Mouse (Mus musculus): ENCODE data around the gene Atxn1. TPM values are rescaled to one million over a fixed set of nuclear protein-coding genes. Genes with fewer than 3 reads are reported as not detected.

Gene Atxn1
- polyA plus RNA-seq, 1 experiment = 7.2 TPM

DNA sequence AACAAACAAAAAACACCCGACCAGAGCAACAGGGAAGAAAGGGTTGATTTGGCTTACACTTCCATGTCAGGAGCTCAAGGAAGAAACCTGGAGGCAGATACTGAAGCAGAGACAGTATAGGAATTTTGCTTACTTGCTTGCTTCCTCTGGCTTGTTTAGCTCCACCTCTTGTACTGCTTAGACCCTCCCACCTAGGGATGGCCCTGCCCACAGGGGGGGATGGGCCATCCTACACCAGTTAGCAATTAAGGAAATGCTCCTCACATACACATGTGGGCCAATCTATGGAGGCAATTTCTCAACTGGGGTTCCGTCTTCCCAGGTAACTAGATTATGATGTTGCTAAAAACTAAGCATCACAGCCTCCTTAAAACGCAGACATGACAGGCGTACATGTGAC is 39.5 kb downstream of the Atxn1 start:
- no peak overlapping the region for H3K27ac ChIP-seq (replicated peaks; ENCODE audit: low read depth, low read length)
- H3K4me3 ChIP-seq (ENCODE audit: insufficient read depth, low read depth, low read length) = no peak overlapping the region
- H3K4me1 ChIP-seq (ENCODE audit: control insufficient read depth, insufficient read depth, insufficient read length, low read length) = peaks cover 9% of the 10 kb centered on the region

DNA sequence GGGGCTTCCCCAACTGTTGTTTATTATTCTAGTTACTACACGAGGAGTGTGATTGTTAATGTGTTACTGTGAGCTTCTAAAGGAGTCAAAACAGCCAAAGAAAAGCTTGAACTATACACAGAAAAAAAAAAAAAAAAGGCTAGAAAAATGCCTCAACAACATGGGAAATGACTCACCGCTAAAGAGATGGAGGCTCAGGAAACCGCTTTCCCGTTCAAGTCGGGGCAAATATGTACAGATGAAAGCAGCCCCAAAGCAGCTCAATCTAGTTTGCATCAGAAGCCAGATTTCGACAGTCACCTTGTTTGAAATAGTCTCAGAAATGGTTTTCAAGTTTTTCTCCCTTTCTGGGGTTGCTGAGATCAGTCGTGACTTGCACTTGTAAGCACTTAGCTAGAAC is 40.3 kb downstream of the Atxn1 start:
- H3K4me3 ChIP-seq (ENCODE audit: insufficient read depth, low read depth, low read length) = no peak overlapping the region
- H3K27ac ChIP-seq (replicated peaks; ENCODE audit: low read depth, low read length) = no peak overlapping the region; the same call in 1 of the 2 replicates

DNA sequence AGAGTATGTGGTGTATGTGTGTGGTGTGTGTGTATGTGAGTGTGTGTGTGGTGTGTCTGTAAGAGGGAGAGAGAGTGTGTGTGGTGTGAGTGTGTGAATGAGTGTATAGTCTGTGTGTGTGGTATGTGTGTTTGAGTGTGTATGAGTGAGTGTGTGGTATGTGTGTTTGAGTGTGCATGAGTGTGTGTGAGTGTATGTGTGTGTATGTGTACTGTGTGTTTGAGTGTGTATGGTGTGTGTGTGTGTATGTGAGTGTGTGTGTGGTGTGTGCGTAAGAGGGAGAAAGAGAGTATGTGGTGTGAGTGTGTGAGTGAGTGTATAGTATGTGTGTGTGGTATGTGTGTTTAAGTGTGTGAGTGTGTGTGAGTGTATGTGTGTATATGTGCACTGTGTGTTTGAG is 41.7 kb downstream of the Atxn1 start:
- Histone ChIP-seq H3K4me1 (ENCODE audit: control insufficient read depth, insufficient read depth, insufficient read length, low read length) (peaks cover 15% of the 10 kb centered on the region), H3K27ac (replicated peaks; ENCODE audit: low read depth, low read length) (no peak overlapping the region)

More for the DNA sequence above, 40.3 kb downstream of the Atxn1 start:
- peaks cover 13% of the 10 kb centered on the region for H3K4me1 ChIP-seq (ENCODE audit: control insufficient read depth, insufficient read depth, insufficient read length, low read length)

DNA sequence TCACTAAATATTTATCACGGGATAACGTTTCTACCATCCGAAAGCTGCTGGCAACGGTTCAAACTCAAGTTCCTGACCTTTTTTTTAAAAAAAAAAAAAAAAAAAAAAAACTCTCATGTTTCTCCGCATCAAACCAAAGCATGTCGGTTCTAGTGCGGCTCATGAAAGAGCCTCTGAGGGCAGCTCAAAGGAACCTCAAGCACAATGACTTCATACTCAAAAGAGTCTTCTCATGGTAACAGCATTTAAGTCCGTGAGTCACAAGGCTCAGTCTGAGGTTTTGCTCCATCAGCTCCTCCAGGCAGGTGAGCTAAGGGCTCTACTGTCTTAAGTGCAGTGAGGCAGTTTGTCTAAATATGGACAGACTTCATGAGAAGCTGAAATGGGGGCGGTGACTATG is 42.3 kb downstream of the Atxn1 start:
- Histone ChIP-seq H3K4me1 (ENCODE audit: control insufficient read depth, insufficient read depth, insufficient read length, low read length) (peaks cover 15% of the 10 kb centered on the region), H3K4me3 (ENCODE audit: insufficient read depth, low read depth, low read length) (no peak overlapping the region), H3K27ac (replicated peaks; ENCODE audit: low read depth, low read length) (no peak overlapping the region)

More for the DNA sequence above, 41.7 kb downstream of the Atxn1 start:
- no peak overlapping the region for H3K4me3 ChIP-seq (ENCODE audit: insufficient read depth, low read depth, low read length)

DNA sequence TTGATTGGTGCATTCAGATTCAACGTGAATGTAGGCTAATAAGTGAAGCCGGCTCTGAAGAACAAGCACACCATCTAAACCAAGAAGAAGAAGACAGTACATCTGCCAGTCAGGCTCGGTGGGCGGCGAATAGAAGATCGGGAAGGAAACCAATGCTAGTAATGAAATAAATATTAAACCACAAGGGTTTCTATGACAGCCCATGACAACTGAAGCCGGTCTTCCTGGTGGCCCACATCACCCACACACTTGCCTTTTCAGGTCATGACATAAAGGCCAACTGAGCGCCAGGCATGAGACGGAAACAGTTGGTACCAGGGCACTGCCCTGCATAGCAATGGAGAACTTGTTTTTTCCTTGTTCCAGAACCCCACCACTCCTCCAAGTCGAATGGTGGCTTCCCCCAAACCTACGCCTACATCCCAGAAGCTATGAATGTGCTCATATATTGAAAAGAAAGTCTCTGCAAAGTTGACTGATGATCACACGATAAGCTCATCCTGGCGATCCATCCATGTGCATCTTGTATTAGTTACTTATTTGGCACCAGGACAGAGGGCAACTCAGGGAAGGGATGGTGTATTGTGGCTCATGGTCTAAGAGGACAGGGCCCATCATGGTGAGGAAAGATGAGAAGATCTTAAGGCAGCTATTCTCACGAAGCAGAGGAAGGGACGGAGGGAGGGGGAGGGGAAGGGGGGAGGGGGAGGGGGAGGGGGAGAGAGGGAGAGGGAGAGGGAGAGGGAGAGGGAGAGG is 45.7 kb downstream of the Atxn1 start:
- Histone ChIP-seq H3K4me3 (ENCODE audit: insufficient read depth, low read depth, low read length) (no peak overlapping the region), H3K27ac (replicated peaks; ENCODE audit: low read depth, low read length) (no peak overlapping the region), H3K4me1 (ENCODE audit: control insufficient read depth, insufficient read depth, insufficient read length, low read length) (peaks cover 36% of the 10 kb centered on the region)

DNA sequence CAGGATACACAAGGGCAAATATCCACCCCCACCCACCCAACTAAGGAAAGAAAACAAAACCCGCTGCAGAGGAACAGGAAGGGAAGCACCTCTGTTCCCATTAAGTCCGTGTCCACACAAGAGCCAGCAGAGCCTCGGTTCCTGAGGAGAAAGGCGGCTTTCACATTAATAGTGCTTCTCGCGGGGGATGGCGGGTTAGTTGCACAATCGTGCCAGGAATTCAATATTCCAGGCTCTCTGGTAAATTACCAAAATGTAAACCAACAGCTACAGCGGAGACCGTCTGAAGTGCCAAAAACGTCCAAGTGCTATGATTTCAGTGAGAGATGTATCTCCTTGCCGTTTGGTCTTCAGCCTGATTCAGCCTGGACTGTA is 46.8 kb downstream of the Atxn1 start:
- Histone ChIP-seq H3K4me3 (ENCODE audit: insufficient read depth, low read depth, low read length) (peak overlapping the region; percentile 35), H3K27ac (replicated peaks; ENCODE audit: low read depth, low read length) (peak overlapping the region; percentile 41; the same call in 1 of the 2 replicates), H3K4me1 (ENCODE audit: control insufficient read depth, insufficient read depth, insufficient read length, low read length) (peaks cover 38% of the 10 kb centered on the region)

DNA sequence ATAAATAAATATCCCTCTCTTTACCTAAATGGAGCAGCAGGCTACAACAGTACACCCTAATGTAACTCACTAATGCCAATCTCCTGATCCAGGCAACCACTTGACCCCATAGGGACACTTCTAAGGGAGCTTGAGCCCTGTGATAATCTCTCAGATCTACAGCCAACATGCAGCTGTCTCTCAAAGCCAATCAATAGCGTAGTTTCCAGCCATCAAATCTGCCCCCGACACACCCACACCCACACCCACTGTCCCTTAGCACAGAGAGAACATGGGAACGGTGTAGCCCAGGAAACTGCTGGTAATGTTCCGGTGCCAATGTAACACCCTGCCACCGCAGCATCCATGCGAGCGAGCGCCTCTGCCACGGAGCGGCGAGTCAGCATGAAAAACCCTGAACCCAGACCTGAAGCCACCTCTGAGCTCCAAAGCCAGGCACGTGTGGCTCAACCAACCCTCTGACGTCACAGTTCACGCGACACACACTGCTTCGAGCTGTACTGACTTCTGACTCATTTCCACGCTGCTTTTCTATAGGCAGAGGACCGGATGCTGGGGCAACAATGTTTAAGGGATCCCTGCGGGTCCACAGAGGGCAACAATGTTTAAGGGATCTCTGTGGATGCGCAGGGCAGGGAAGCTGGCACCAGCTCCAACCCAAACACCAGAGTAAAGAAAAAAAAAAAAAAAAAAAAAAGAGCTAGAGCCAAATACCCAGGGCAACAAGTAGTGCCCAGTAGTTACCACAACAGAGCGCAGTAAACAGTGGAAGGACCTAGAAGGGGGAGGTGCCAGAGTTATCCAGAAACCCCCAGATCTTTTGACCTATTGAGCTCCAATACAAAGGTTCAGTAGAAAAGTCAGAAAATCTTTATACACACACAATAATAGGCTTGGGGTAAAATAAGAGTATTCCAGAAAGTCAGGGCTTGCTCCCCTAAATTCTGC is 47.5 kb downstream of the Atxn1 start:
- Histone ChIP-seq H3K4me1 (ENCODE audit: control insufficient read depth, insufficient read depth, insufficient read length, low read length) (peaks cover 34% of the 10 kb centered on the region), H3K4me3 (ENCODE audit: insufficient read depth, low read depth, low read length) (peak overlapping the region; percentile 35), H3K27ac (replicated peaks; ENCODE audit: low read depth, low read length) (peak overlapping the region; percentile 41; the same call in 1 of the 2 replicates)

DNA sequence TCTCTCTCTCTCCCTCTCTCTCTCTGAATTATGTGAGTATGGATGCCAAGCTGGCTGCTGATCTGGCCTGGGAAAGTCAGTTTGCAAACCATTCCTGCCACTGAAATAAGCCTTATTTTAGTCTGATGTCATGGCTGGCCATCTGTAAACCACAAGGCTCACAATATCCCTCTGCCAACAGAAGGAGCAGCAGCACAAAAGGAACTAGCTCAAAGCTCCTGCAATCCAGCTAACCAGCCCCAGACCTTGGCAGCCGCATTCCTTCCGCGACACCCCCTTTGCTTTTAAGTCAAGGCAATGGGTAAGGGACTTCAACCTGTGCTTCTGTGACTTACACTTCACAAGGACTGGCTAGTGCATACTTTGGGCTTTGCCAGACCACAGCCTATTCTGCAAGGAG is 48.9 kb downstream of the Atxn1 start:
- Histone ChIP-seq H3K4me1 (ENCODE audit: control insufficient read depth, insufficient read depth, insufficient read length, low read length) (peaks cover 34% of the 10 kb centered on the region), H3K27ac (replicated peaks; ENCODE audit: low read depth, low read length) (no peak overlapping the region), H3K4me3 (ENCODE audit: insufficient read depth, low read depth, low read length) (no peak overlapping the region)

DNA sequence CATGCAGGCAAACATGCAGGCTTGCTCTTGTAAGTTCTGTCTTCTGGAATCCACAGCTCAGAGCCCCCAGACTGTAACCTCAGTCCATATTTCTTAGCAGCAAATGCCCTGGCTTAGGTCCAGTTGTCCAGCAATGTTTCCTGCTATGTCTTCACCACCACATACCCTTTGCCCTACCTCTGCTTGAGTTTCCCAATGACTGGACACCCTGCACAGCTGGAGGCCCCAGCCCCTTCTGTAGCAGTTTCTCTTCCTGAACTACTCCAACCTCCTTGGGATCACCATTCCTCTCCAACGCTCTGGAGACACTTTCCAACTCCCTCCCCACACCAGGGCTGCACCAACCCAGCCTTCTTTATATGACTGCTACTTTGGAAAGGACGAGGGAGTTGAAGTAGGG is 49.8 kb downstream of the Atxn1 start:
- H3K27ac ChIP-seq (replicated peaks; ENCODE audit: low read depth, low read length) = peak overlapping the region; percentile 64
- no peak overlapping the region for H3K4me3 ChIP-seq (ENCODE audit: insufficient read depth, low read depth, low read length)
- H3K4me1 ChIP-seq (ENCODE audit: control insufficient read depth, insufficient read depth, insufficient read length, low read length) = peaks cover 29% of the 10 kb centered on the region

DNA sequence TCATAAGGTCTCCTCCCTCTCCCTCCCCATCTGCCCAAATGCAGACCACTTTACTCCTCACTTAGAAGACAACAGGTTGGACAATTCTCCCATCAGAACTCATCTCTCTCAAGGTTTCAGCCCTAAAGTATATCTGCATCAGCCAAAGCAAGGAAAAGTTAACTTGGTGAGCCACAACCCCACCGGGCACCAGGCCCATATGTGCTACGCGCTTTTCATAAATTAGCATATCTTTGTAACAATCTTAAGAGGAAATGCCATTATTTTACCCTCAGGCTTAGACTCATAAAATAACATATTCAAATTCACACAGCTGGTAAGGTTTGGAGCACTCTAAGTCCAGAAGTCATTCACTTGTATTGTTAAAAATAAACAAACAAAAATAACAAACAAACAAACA is 50.7 kb downstream of the Atxn1 start:
- H3K4me3 ChIP-seq (ENCODE audit: insufficient read depth, low read depth, low read length) = no peak overlapping the region

DNA sequence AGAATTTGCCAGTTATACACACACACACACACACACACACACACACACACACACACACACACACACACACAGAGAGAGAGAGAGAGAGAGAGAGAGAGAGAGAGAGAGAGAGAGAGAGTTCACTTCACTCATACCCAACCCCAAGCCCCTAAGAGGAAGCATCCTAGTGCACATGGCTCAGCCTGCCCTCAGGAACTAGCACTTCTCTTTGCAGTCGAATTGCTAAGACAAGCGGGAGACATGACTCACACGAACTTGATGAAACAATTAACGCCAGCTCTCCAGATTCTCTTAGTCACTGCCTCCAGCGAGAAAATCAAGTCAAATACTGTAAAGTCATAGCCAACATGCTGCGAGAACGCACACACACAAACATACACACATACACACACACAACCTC is 53.0 kb downstream of the Atxn1 start:
- Histone ChIP-seq H3K4me3 (ENCODE audit: insufficient read depth, low read depth, low read length) (no peak overlapping the region), H3K27ac (replicated peaks; ENCODE audit: low read depth, low read length) (no peak overlapping the region), H3K4me1 (ENCODE audit: control insufficient read depth, insufficient read depth, insufficient read length, low read length) (peaks cover 20% of the 10 kb centered on the region)

More for the DNA sequence above, 50.7 kb downstream of the Atxn1 start:
- Histone ChIP-seq H3K4me1 (ENCODE audit: control insufficient read depth, insufficient read depth, insufficient read length, low read length) (peaks cover 23% of the 10 kb centered on the region), H3K27ac (replicated peaks; ENCODE audit: low read depth, low read length) (no peak overlapping the region)

DNA sequence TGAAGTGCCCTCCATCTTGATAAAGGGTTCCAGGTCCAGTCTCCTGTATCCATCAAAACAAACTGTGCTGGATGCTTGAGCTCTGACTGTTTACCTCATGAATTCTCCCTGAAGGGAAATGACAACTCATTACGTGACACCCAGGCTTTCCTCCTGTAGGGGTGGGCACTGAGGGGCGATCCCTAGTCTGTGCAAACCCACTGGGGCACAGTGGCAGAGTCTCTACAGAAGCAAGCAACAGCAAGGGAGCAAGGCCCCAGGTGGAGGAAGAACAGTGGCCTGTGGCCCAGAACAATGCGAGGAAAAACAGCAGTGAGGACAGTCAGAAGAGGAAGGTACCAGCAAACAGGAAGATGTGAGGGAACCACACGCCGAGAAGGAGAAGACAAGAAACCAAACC is 53.7 kb downstream of the Atxn1 start:
- H3K4me3 ChIP-seq (ENCODE audit: insufficient read depth, low read depth, low read length) = no peak overlapping the region
- peaks cover 25% of the 10 kb centered on the region for H3K4me1 ChIP-seq (ENCODE audit: control insufficient read depth, insufficient read depth, insufficient read length, low read length)
- no peak overlapping the region for H3K27ac ChIP-seq (replicated peaks; ENCODE audit: low read depth, low read length)

DNA sequence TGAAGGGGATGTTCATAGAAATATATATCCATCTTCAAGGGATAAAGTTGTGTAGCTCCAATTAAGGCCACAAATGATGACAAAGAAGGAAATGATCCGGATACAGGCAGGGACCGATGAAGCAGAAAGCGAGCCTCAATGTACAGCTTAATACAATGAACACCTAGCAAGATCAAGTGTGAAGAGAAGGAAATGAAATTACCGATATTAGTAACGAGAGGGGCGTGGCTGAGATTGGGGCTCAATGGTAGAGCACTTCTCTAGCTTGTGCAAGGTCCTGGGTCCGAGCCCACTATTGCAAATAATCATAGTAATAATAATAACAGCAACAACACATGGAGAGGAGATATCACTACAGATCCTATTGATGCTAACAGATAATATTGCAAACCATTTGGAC is 54.5 kb downstream of the Atxn1 start:
- Histone ChIP-seq H3K27ac (replicated peaks; ENCODE audit: low read depth, low read length) (no peak overlapping the region), H3K4me1 (ENCODE audit: control insufficient read depth, insufficient read depth, insufficient read length, low read length) (peaks cover 18% of the 10 kb centered on the region), H3K4me3 (ENCODE audit: insufficient read depth, low read depth, low read length) (no peak overlapping the region)

DNA sequence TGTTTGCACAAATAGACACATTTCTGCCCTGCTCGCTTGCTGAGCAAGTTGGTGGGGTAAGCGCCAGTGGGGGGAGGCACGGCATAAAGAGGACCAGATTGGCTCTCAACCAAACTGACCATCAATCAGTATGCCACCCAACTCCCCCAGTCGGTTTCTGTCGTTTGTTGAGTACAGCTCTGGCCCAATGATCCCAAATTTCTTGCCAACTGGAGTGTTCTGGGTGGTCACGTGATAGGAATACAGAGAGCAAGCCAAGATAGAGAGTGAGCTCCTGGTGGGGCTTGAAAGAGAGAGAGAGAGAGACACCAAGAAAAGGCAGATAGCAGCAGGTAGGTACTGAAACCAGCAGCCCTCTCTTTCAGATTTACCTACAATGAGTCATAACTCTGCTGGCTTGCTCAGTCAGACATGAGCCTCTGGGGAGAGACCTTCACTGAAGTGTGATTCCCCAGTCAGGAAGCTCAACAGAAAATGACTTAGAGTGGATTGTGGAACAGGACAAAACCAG is 57.6 kb downstream of the Atxn1 start:
- H3K4me1 ChIP-seq (ENCODE audit: control insufficient read depth, insufficient read depth, insufficient read length, low read length) = peaks cover 10% of the 10 kb centered on the region; the same call in 1 of the 2 replicates
- no peak overlapping the region for H3K27ac ChIP-seq (replicated peaks; ENCODE audit: low read depth, low read length)
- no peak overlapping the region for H3K4me3 ChIP-seq (ENCODE audit: insufficient read depth, low read depth, low read length)

DNA sequence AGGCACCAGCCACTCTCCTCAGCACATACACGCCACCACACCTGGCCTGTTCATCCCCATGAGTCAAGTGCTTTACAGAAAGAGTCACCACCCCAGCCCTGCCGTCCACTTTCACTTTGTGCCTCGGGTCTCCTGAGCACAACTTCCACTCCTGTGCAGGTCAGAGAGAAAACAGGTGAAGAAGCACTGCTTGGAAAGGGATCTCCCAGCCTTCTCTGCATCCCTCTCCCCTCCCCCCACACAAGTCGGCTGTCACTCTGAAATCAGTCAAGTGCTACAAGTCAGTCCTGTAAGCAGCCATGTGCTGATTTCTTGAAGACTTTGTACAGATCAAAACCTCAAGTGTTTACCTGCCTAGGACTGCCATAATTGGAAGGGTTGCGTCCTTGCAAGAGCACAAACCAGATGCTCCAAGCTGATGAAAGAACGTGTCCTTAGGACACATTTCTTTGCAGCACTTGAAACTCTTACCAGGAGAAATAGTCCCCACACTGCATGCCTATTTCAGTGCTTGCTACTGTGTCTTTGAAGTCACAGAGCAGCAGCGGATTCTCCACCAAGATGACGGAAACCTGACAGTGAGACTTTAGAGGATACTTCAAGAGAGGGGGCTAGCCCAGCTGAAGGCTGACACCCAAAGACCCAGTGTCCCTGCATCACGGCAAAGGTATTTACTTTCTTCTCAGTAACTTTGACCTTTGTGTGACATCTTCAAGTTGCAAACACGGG is 58.2 kb downstream of the Atxn1 start:
- Histone ChIP-seq H3K27ac (replicated peaks; ENCODE audit: low read depth, low read length) (no peak overlapping the region), H3K4me1 (ENCODE audit: control insufficient read depth, insufficient read depth, insufficient read length, low read length) (peaks cover 10% of the 10 kb centered on the region; the same call in 1 of the 2 replicates), H3K4me3 (ENCODE audit: insufficient read depth, low read depth, low read length) (no peak overlapping the region)

All from brown adipose tissue, adult 24 weeks (tissue).